Mouse (Mus musculus): ENCODE results near the gene 1700018F24Rik. TPM values are rescaled to one million over a fixed set of nuclear protein-coding genes. Genes with fewer than 3 reads are reported as not detected.
"Not testable (repeated sequence)": the region's sequence is repeated elsewhere in the genome, so short reads cannot be mapped to it uniquely, and the experiment has no call there.

1700018F24Rik gene
- total RNA-seq, 2 experiments from 2014 or later, result not detected

- intact Hi-C loops (cut with DNase I), result no loop called here
- no peak for DNase-seq (ENCODE audit: low spot score)
Measured at GRCm38 (mm10) chr5:145075081-145075480, 32.3 kb downstream of the 1700018F24Rik start.

GRCm38 (mm10) chr5:145081866-145082613, 39.2 kb downstream of the 1700018F24Rik start:
- no peak for DNase-seq (ENCODE audit: low spot score)
- intact Hi-C loops (cut with DNase I), result loop anchor here (2.0 kb wide), 1 partner anchor 33 kb away; the partner anchor contains the start of gene Arpc1b

GRCm38 (mm10) chr5:145083201-145083600, 40.4 kb downstream of the 1700018F24Rik start:
- not testable (repeated sequence) for DNase-seq (ENCODE audit: low spot score)
- intact Hi-C loops (cut with DNase I), result loop anchor here (2.0 kb wide), 1 partner anchor 32 kb away; the partner anchor contains the start of gene Arpc1b

GRCm38 (mm10) chr5:145083632-145084451, 41.1 kb downstream of the 1700018F24Rik start, which contains the start of the genes Arpc1a and Kpna7:
Arpc1a (plus strand) TSS chr5:145083830.
Kpna7 (minus strand) TSS chr5:145084030.
- peak; percentile 83 for DNase-seq (ENCODE audit: low spot score)
- intact Hi-C loops (cut with DNase I), result loop anchor here (1.0 to 2.0 kb wide), 2 partner anchors 31 to 54 kb away; partner anchors contain the start of gene Arpc1b

- intact Hi-C loops (cut with DNase I), result loop anchor here (1.0 kb wide), 1 partner anchor 53 kb away; no protein-coding TSS in a partner anchor
- DNase-seq (ENCODE audit: low spot score), result no peak
Measured at GRCm38 (mm10) chr5:145084822-145085221, 42.0 kb downstream of the 1700018F24Rik start.

- intact Hi-C loops (cut with DNase I), result no loop called here
- no peak for DNase-seq (ENCODE audit: low spot score)
Measured at GRCm38 (mm10) chr5:145088186-145088585, 45.4 kb downstream of the 1700018F24Rik start.

GRCm38 (mm10) chr5:145089878-145090277, 47.1 kb downstream of the 1700018F24Rik start:
- no peak for DNase-seq (ENCODE audit: low spot score)
- intact Hi-C loops (cut with DNase I), result no loop called here

Other genes starting within 250 kb of the 1700018F24Rik start
- 10 to 100 TPM; 21.9 to 27.6 TPM for gene Smurf1, start 77.1 kb upstream of the 1700018F24Rik start, total RNA-seq (2021)
- not detected for gene Gm4871, start 10.2 kb upstream of the 1700018F24Rik start, total RNA-seq (2021)
- gene Arpc1a, start 40.8 kb downstream of the 1700018F24Rik start, total RNA-seq (2021), result 10 to 100 TPM; 56.8 to 68.1 TPM
- not detected for gene Kpna7, start 41.0 kb downstream of the 1700018F24Rik start, total RNA-seq (2021)
- gene Arpc1b, start 71.2 kb downstream of the 1700018F24Rik start, total RNA-seq (2021), result 10 to 100 TPM; 75.3 to 85.4 TPM
- 10 to 100 TPM; 37.8 to 40.3 TPM for gene Pdap1, start 97.2 kb downstream of the 1700018F24Rik start, total RNA-seq (2021)
- 10 to 100 TPM; 53.5 to 62.6 TPM for gene Bud31, start 97.4 kb downstream of the 1700018F24Rik start, total RNA-seq (2021)
- 10 to 100 TPM; 27.9 to 28.6 TPM for gene Ptcd1, start 124.1 kb downstream of the 1700018F24Rik start, total RNA-seq (2021)
- 10 to 100 TPM in 1 of 2 experiments, 1 to 10 TPM in 1; 9.6 to 11.1 TPM for gene Cpsf4, start 124.2 kb downstream of the 1700018F24Rik start, total RNA-seq (2021)
- gene Atp5j2, start 149.1 kb downstream of the 1700018F24Rik start, total RNA-seq (2021), result 1,000 to 10,000 TPM; 1,052 to 1,137 TPM
- gene Zkscan14, start 158.9 kb downstream of the 1700018F24Rik start, total RNA-seq (2021), result 1 to 10 TPM; 6.2 to 7.2 TPM
- gene Zkscan5, start 161.6 kb downstream of the 1700018F24Rik start, total RNA-seq (2021), result 10 to 100 TPM in 1 of 2 experiments, 1 to 10 TPM in 1; 9.4 to 11.0 TPM
- 10 to 100 TPM; 26.1 to 28.0 TPM for gene Zfp655, start 188.7 kb downstream of the 1700018F24Rik start, total RNA-seq (2021)
- gene Zscan25, start 237.5 kb downstream of the 1700018F24Rik start, total RNA-seq (2021), result 10 to 100 TPM; 10.6 to 13.0 TPM